Mouse (Mus musculus): ENCODE results near the gene Tdpoz1. TPM values are rescaled to one million over a fixed set of nuclear protein-coding genes. Genes with fewer than 3 reads are reported as not detected.

Gene Tdpoz1
- not detected for polyA plus RNA-seq (2017; shearing (Covaris generic))

DNA sequence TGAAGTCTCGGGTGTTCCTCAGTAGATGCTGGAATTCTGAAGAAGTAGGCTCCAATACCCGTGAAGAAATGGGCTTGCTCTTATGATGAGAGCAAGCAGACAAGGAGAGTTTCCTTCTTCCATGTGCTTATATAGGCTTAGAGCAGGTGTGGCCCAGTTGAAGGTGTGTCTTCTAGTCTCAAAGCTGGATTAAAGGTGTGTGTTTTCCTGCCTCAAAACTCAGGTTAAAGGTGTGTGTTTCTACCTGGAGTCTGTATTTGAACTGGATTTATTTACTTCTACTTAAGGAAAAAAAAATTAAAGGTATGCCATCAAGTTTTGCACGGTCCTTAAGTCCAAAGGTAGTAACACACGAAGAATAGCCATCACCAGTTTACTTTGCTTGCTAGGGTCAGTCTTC, at the start of gene Tdpoz1:
Gene Tdpoz1 (minus strand): TSS at position 101 of the 400 bp plus-strand sequence.

DNA sequence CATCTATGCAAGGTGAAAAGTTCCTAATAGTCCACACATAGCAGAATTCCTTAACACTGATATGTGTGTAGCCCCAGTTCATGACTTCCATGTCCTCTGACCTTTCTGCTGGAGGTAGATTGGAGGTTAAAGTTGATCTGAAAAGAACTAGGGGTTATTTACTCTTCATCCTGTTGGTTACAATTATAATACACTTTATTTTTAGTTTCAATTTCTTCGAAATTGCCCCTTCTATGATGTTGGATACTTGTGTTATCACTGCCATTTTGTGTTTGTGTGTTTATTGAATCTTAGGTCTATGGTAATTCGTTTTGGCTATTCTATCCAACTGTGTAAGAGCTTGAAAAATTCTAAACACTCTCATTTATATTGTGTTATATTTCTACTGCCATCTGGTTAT, 16.9 kb upstream of the Tdpoz1 start, which contains the start of gene Gm37596:
Gene Gm37596 (minus strand): TSS at position 101 of the 400 bp plus-strand sequence.

DNA sequence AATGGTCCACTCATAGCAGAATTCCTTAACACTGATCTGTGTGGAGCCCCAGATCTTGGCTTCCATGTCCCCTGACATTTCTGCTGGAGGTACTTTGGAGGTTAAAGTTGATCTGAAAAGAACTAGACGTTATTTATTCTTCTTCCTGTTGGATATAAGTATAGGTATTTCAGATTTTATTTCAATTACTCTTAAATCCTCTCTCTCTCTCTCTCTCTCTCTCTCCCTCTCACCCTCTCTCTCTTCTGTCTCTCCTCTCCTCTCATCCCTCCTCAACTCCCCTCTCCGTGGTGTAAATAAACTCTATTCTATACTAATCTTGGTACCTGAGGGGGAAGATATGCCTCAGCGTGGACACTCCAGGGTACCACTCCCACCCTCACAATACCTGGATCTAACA, 23.5 kb downstream of the Tdpoz1 start, which contains the start of gene Tdpoz2:
Gene Tdpoz2 (minus strand): TSS at position 101 of the 400 bp plus-strand sequence.

Other genes with a start within 250 kb of the Tdpoz1 start
- gene Tchh, start 234.0 kb downstream of the Tdpoz1 start, polyA plus RNA-seq (2017; shearing (Covaris generic)): not detected
- gene Tchhl1, start 207.6 kb downstream of the Tdpoz1 start, polyA plus RNA-seq (2017; shearing (Covaris generic)): not detected
- 133 TPM for gene S100a11, start 155.8 kb downstream of the Tdpoz1 start, polyA plus RNA-seq (2017; shearing (Covaris generic))
- gene S100a10, start 121.2 kb downstream of the Tdpoz1 start, polyA plus RNA-seq (2017; shearing (Covaris generic)): 213 TPM
- not detected for gene Tdpoz2, start 23.6 kb downstream of the Tdpoz1 start, polyA plus RNA-seq (2017; shearing (Covaris generic))
- gene Gm37596, start 16.8 kb upstream of the Tdpoz1 start, polyA plus RNA-seq (2017; shearing (Covaris generic)): not detected
- gene Gm5773, start 96.7 kb upstream of the Tdpoz1 start, polyA plus RNA-seq (2017; shearing (Covaris generic)): not detected
- not detected for gene Tdpoz4, start 120.1 kb upstream of the Tdpoz1 start, polyA plus RNA-seq (2017; shearing (Covaris generic))
- gene Tdpoz3, start 149.7 kb upstream of the Tdpoz1 start, polyA plus RNA-seq (2017; shearing (Covaris generic)): not detected